Mouse (Mus musculus) neural tube, embryonic 15.5 days (tissue): ENCODE measurements around the gene Fgf9. TPM values are rescaled to one million over a fixed set of nuclear protein-coding genes. Genes with fewer than 3 reads are reported as not detected.

ENCODE experiments used
- ATAC-seq: fragments of 200-750 bp; cut with Nextera tagmentation; 2 replicates; pipeline ENCODE4 v1.8.0; 2017; ENCODE audit warnings: mild to moderate bottlenecking, moderate TSS enrichment, moderate library complexity; ENCODE audit not compliant: low FRiP score
- H3K27ac ChIP-seq: fragments of 300-500 bp; sonication (generic); replicated peaks from 2 replicates; pipeline ENCODE4 v1.5.1; 2015; ENCODE audit warnings: mild to moderate bottlenecking, inconsistent platforms
- H3K27me3 ChIP-seq: fragments of 300-500 bp; sonication (generic); replicated peaks from 2 replicates; pipeline ENCODE4 v1.6.1; 2015; ENCODE audit warnings: inconsistent platforms
- H3K36me3 ChIP-seq: fragments of 300-500 bp; sonication (generic); 2 replicates; pipeline ENCODE4 v1.6.1; 2015; ENCODE audit warnings: inconsistent platforms
- H3K4me1 ChIP-seq: fragments of 300-500 bp; sonication (generic); 2 replicates; pipeline ENCODE4 v1.6.1; 2015; ENCODE audit warnings: inconsistent platforms
- H3K4me2 ChIP-seq: fragments of 300-500 bp; sonication (generic); 2 replicates; pipeline ENCODE4 v1.6.1; 2015; ENCODE audit warnings: inconsistent platforms, mild to moderate bottlenecking, moderate library complexity
- H3K4me3 ChIP-seq: fragments of 300-500 bp; sonication (generic); replicated peaks from 2 replicates; pipeline ENCODE4 v1.5.1; 2015; ENCODE audit warnings: mild to moderate bottlenecking, inconsistent platforms
- H3K9ac ChIP-seq: fragments of 300-500 bp; sonication (generic); replicated peaks from 2 replicates; pipeline ENCODE4 v1.6.1; 2015; ENCODE audit warnings: mild to moderate bottlenecking, inconsistent platforms
- H3K9me3 ChIP-seq: fragments of 300-500 bp; sonication (generic); replicated peaks from 2 replicates; pipeline ENCODE4 v1.6.1; 2016; ENCODE audit warnings: inconsistent platforms
- whole genome bisulfite sequencing: fragments of 180-500 bp; shearing (Covaris S2); methylation state at CpG from one replicate; pipeline ENCODE4 v1.1.7; 2015; ENCODE audit warnings: mixed read lengths; 5-methylcytosine and 5-hydroxymethylcytosine counted together
- polyA plus RNA-seq: library from polyadenylated mRNA; unstranded; fragments of >200 nt; fragmentation: Nextera tagmentation; extraction: Ambion mirVana; gene quantifications from 2 replicates; pipeline ENCODE4 v1.2.1, GENCODE M21; 2015

Fgf9 gene
- polyA plus RNA-seq, 1 experiment from 2014 or later = 24.9 TPM

GRCm38 (mm10) chr14:58139506-58140055 is 69.2 kb downstream of the Fgf9 start:
- WGBS = 95% methylated on average over 1 of the region's 1 CpGs
- no peak overlapping the region for H3K27ac ChIP-seq
- H3K36me3 ChIP-seq = no peaks in the 10 kb centered on the region
- H3K4me3 ChIP-seq = no peak overlapping the region
- no peaks in the 10 kb centered on the region for H3K9me3 ChIP-seq
- no peaks in the 10 kb centered on the region for H3K4me1 ChIP-seq
- H3K9ac ChIP-seq = no peak overlapping the region
- H3K4me2 ChIP-seq = no peak overlapping the region
- no peaks in the 10 kb centered on the region for H3K27me3 ChIP-seq
- ATAC-seq = no peak

GRCm38 (mm10) chr14:58149637-58150470 is 79.5 kb downstream of the Fgf9 start:
- no peak overlapping the region for H3K9ac ChIP-seq
- no peak for ATAC-seq
- no peaks in the 10 kb centered on the region for H3K9me3 ChIP-seq
- no peaks in the 10 kb centered on the region for H3K27me3 ChIP-seq
- 43% methylated on average over 23 of the region's 23 CpGs for WGBS
- peaks cover 14% of the 10 kb centered on the region for H3K4me1 ChIP-seq
- no peak overlapping the region for H3K4me3 ChIP-seq
- no peaks in the 10 kb centered on the region for H3K36me3 ChIP-seq
- peak overlapping the region; percentile 44 for H3K4me2 ChIP-seq
- H3K27ac ChIP-seq = no peak overlapping the region

DNA sequence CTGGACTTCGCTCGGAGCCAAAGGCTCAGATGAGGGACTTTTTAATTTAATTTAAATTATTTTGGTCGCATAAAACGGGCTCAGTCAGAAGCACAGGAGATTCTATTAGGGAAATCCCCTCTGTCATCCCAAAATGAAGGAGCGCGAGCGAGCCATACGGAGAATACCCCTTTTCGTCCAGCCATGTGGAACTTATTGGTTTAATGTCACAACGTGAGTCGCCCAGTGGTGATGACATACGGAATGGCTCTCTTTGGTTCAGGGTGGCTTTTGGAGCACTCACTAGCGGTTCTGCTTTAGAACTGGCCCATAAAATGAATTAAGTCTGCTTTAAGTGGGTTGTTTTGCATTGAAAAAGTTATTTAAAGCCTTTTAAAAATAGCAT is 80.1 kb downstream of the Fgf9 start:
- H3K4me3 ChIP-seq = no peak overlapping the region
- H3K9ac ChIP-seq = no peak overlapping the region
- ATAC-seq = no peak
- H3K27me3 ChIP-seq = no peaks in the 10 kb centered on the region
- H3K4me2 ChIP-seq = peak overlapping the region; percentile 44
- H3K4me1 ChIP-seq = peaks cover 14% of the 10 kb centered on the region
- H3K9me3 ChIP-seq = no peaks in the 10 kb centered on the region
- WGBS = 63% methylated on average over 13 of the region's 13 CpGs
- no peak overlapping the region for H3K27ac ChIP-seq
- H3K36me3 ChIP-seq = no peaks in the 10 kb centered on the region

GRCm38 (mm10) chr14:58152110-58152509 is 81.8 kb downstream of the Fgf9 start:
- H3K4me2 ChIP-seq = no peak overlapping the region
- H3K4me1 ChIP-seq = peaks cover 14% of the 10 kb centered on the region
- ATAC-seq = no peak
- H3K4me3 ChIP-seq = no peak overlapping the region
- no peaks in the 10 kb centered on the region for H3K27me3 ChIP-seq
- H3K27ac ChIP-seq = no peak overlapping the region
- WGBS = 35% methylated on average over 1 of the region's 1 CpGs
- no peaks in the 10 kb centered on the region for H3K9me3 ChIP-seq
- H3K9ac ChIP-seq = no peak overlapping the region
- H3K36me3 ChIP-seq = no peaks in the 10 kb centered on the region

- Histone ChIP-seq H3K4me2 (no peak overlapping the region), H3K9me3 (no peaks in the 10 kb centered on the region), H3K27ac (no peak overlapping the region), H3K9ac (no peak overlapping the region), H3K27me3 (no peaks in the 10 kb centered on the region), H3K4me1 (peaks cover 14% of the 10 kb centered on the region), H3K36me3 (no peaks in the 10 kb centered on the region), H3K4me3 (no peak overlapping the region)
- ATAC-seq = no peak
- 61% methylated on average over 15 of the region's 15 CpGs for WGBS
Measured at GRCm38 (mm10) chr14:58153470-58154416, 83.4 kb downstream of the Fgf9 start.

- Histone ChIP-seq H3K36me3 (no peaks in the 10 kb centered on the region), H3K9ac (no peak overlapping the region), H3K4me2 (no peak overlapping the region), H3K27ac (no peak overlapping the region), H3K4me3 (no peak overlapping the region), H3K4me1 (no peaks in the 10 kb centered on the region), H3K27me3 (no peaks in the 10 kb centered on the region), H3K9me3 (no peaks in the 10 kb centered on the region)
- no peak for ATAC-seq
- WGBS = 76% methylated on average over 1 of the region's 1 CpGs
Measured at GRCm38 (mm10) chr14:58160624-58161023, 90.3 kb downstream of the Fgf9 start.

Other genes starting within 250 kb of the Fgf9 start
- 5.5 and 12.3 TPM in 2 replicates for gene Ska3, start 244.4 kb upstream of the Fgf9 start, polyA plus RNA-seq
- gene Mrpl57, start 244.3 kb upstream of the Fgf9 start, polyA plus RNA-seq = 159 and 162 TPM in 2 replicates
- 40.7 and 46.2 TPM in 2 replicates for gene Zdhhc20, start 180.3 kb upstream of the Fgf9 start, polyA plus RNA-seq
- 68.9 and 75.3 TPM in 2 replicates for gene Micu2, start 71.3 kb upstream of the Fgf9 start, polyA plus RNA-seq